Mouse (Mus musculus): ENCODE measurements around the gene Gnl2.

- TF ChIP-seq CTCF (IDR thresholded peaks at IDR 0.05; ENCODE audit: extremely low read depth, insufficient read length, insufficient replicate concordance, low read depth, low read length) (no peak), POLR2A (IDR thresholded peaks at IDR 0.05; ENCODE audit: low read depth, low read length) (no peak)
Observed at GRCm38 (mm10) chr4:125057273-125057672, 40.9 kb downstream of the Gnl2 start.

Measured in small intestine, adult 2 months (tissue).